Mouse (Mus musculus): ENCODE results near the gene Vstm2l.

- peak; percentile 29 for TF ChIP-seq CTCF (IDR thresholded peaks at IDR 0.05; ENCODE audit: low read depth, low read length)
- no peak for TF ChIP-seq POLR2A (IDR thresholded peaks at IDR 0.05; ENCODE audit: insufficient read depth, low read length)
Observed at GRCm38 (mm10) chr2:157989946-157990345, 75.5 kb downstream of the Vstm2l start.

Measured in ES-Bruce4 (cell line).